Mouse (Mus musculus): ENCODE data around the gene Tjp3. TPM values are rescaled to one million over a fixed set of nuclear protein-coding genes. Genes with fewer than 3 reads are reported as not detected.

Tjp3 gene
- total RNA-seq, 1 experiment = 5.2 TPM

DNA sequence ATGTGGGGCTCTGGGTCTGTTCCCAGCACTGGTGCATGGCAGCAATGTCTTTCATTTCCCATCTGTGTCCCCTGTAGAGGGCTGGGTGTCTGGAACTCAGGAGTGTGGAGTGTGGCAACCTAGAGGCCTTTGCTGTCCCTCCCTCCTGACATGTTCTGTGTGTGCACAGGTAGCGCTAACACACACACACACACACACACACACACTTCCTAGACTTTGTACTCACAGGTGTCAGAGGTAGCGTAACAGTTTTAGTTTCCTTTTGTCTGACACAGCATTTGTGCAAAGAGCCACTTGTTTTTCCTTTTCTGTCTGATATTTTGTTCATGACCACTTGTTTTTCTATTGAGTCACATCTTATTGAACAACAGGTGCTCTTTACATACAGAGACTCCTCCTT lies 43.6 kb downstream of the Tjp3 start:
- Histone ChIP-seq H3K9ac (ENCODE audit: insufficient read depth, low read depth, low read length, poor library complexity, severe bottlenecking) (no peak overlapping the region), H3K4me3 (ENCODE audit: insufficient read depth in 1 of 2, low read depth in 1 of 2, low read length in 2 of 2, poor library complexity in 1 of 2, severe bottlenecking in 1 of 2) (no peak overlapping the region), H3K4me1 (ENCODE audit: control insufficient read depth in 2 of 2, insufficient read depth in 2 of 2, low read length in 2 of 2, poor library complexity in 1 of 2) (peaks cover 2 to 23% of the 10 kb centered on the region in 2 experiments; a peak in 2 of 4 replicates), H3K36me3 (ENCODE audit: control insufficient read depth, insufficient read depth, low read length, poor library complexity, severe bottlenecking) (no peaks in the 10 kb centered on the region), H3K9me3 (ENCODE audit: control insufficient read depth, insufficient read depth, low read depth, low read length) (no peaks in the 10 kb centered on the region), H3K27ac (ENCODE audit: insufficient read depth, low read depth, low read length, poor library complexity, severe bottlenecking) (no peak overlapping the region)
- no peak for DNase-seq (ENCODE audit: low read depth, low spot score)
- in situ Hi-C loops (cut with MboI; ENCODE audit: low sequenced_read_pairs in 2 of 2, unreplicated experiment in 2 of 2) = no loop called here
- TF ChIP-seq ZNF384 (IDR thresholded peaks at IDR 0.05; ENCODE audit: low read depth, low read length) (no peak), CHD2 (IDR thresholded peaks at IDR 0.05; ENCODE audit: low read depth, low read length) (no peak), MAFK (IDR thresholded peaks at IDR 0.05; ENCODE audit: insufficient read depth, low read depth, low read length) (no peak), ZC3H11A (IDR thresholded peaks at IDR 0.05; ENCODE audit: borderline replicate concordance, low read depth, low read length) (no peak), HCFC1 (IDR thresholded peaks at IDR 0.05; ENCODE audit: borderline replicate concordance, insufficient read depth, low read length) (no peak)

DNA sequence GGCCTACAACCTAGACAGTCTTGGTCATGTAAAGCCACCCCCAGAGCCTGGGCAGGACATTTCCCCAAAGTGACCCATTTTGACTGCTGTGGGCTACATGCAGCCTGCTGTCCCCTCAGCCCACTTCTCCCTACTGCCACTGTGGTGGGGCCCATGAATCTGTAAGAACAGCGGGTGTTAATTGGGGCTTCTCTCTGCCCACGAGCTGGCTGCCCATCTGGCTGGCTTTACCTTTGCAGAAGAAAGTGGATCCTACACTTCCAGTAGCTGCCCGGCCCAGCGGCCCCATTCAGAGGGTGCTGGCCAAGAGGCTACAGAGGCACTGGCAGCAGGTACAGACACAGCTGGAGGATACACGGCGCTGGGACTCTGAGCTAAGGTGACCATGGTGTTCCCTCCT lies 46.2 kb downstream of the Tjp3 start:
- in situ Hi-C loops (cut with MboI; ENCODE audit: low sequenced_read_pairs in 2 of 2, unreplicated experiment in 2 of 2) = no loop called here
- Histone ChIP-seq H3K27ac (ENCODE audit: insufficient read depth, low read depth, low read length, poor library complexity, severe bottlenecking) (no peak overlapping the region), H3K9me3 (ENCODE audit: control insufficient read depth, insufficient read depth, low read depth, low read length) (no peaks in the 10 kb centered on the region), H3K36me3 (ENCODE audit: control insufficient read depth, insufficient read depth, low read length, poor library complexity, severe bottlenecking) (no peaks in the 10 kb centered on the region), H3K4me1 (ENCODE audit: control insufficient read depth in 2 of 2, insufficient read depth in 2 of 2, low read length in 2 of 2, poor library complexity in 1 of 2) (peaks cover 2 to 18% of the 10 kb centered on the region in 2 experiments; a peak in 2 of 4 replicates), H3K9ac (ENCODE audit: insufficient read depth, low read depth, low read length, poor library complexity, severe bottlenecking) (no peak overlapping the region), H3K4me3 (ENCODE audit: insufficient read depth in 1 of 2, low read depth in 1 of 2, low read length in 2 of 2, poor library complexity in 1 of 2, severe bottlenecking in 1 of 2) (no peak overlapping the region)
- no peak for DNase-seq (ENCODE audit: low read depth, low spot score)
- TF ChIP-seq MAFK (IDR thresholded peaks at IDR 0.05; ENCODE audit: insufficient read depth, low read depth, low read length) (no peak), ZC3H11A (IDR thresholded peaks at IDR 0.05; ENCODE audit: borderline replicate concordance, low read depth, low read length) (no peak), HCFC1 (IDR thresholded peaks at IDR 0.05; ENCODE audit: borderline replicate concordance, insufficient read depth, low read length) (no peak), ZNF384 (IDR thresholded peaks at IDR 0.05; ENCODE audit: low read depth, low read length) (no peak), CHD2 (IDR thresholded peaks at IDR 0.05; ENCODE audit: low read depth, low read length) (no peak)

DNA sequence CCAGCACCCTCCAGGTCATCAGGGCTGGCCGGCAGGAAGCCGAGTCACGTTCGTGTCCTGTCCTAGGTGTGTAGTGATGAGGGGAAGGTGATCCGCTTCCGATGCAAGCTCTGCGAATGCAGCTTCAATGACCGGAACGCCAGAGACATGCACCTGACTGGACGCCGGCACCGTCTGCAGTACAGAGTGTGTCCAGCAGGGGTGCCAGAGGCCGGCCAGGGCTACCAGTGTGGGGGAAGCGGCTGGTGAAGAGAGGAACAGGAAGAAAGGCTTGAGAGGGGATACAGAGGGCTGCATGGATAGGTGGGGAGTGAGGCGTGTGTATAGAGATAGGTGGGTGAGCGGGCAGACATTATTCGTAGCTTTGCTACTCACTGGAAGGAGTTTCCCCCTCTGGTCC lies 46.8 kb downstream of the Tjp3 start:
- H3K9me3 ChIP-seq (ENCODE audit: control insufficient read depth, insufficient read depth, low read depth, low read length) = no peaks in the 10 kb centered on the region
- H3K9ac ChIP-seq (ENCODE audit: insufficient read depth, low read depth, low read length, poor library complexity, severe bottlenecking) = no peak overlapping the region
- no peak overlapping the region for H3K4me3 ChIP-seq (ENCODE audit: insufficient read depth in 1 of 2, low read depth in 1 of 2, low read length in 2 of 2, poor library complexity in 1 of 2, severe bottlenecking in 1 of 2)
- H3K4me1 ChIP-seq (ENCODE audit: control insufficient read depth in 2 of 2, insufficient read depth in 2 of 2, low read length in 2 of 2, poor library complexity in 1 of 2) = peaks cover 2 to 15% of the 10 kb centered on the region in 2 experiments; a peak in 2 of 4 replicates
- no peak overlapping the region for H3K27ac ChIP-seq (ENCODE audit: insufficient read depth, low read depth, low read length, poor library complexity, severe bottlenecking)
- H3K36me3 ChIP-seq (ENCODE audit: control insufficient read depth, insufficient read depth, low read length, poor library complexity, severe bottlenecking) = no peaks in the 10 kb centered on the region
- in situ Hi-C loops (cut with MboI; ENCODE audit: low sequenced_read_pairs in 2 of 2, unreplicated experiment in 2 of 2) = no loop called here
- DNase-seq (ENCODE audit: low read depth, low spot score) = no peak
- TF ChIP-seq CHD2 (IDR thresholded peaks at IDR 0.05; ENCODE audit: low read depth, low read length) = no peak
- no peak for TF ChIP-seq ZNF384 (IDR thresholded peaks at IDR 0.05; ENCODE audit: low read depth, low read length)
- no peak for TF ChIP-seq HCFC1 (IDR thresholded peaks at IDR 0.05; ENCODE audit: borderline replicate concordance, insufficient read depth, low read length)
- no peak for TF ChIP-seq ZC3H11A (IDR thresholded peaks at IDR 0.05; ENCODE audit: borderline replicate concordance, low read depth, low read length)
- TF ChIP-seq MAFK (IDR thresholded peaks at IDR 0.05; ENCODE audit: insufficient read depth, low read depth, low read length) = no peak

DNA sequence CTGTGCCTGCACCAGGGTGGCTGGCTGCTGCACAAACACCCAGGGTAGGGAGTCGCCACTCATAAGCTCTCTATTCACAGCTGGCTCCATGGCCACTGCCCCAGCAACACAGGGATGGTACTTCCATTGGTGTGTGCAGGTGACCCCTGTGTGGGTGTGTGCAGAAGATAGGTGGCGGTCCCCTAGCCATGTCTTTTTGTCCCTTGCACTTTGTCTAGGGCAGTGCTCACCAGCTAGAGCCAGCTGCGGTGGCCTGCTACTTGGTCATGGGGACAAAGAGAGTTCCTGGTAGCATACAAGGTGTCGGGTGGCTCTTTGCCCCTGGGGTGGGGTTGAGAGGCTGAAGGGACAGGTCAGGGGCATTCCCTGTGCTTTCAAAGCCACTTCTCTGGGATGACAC lies 47.2 kb downstream of the Tjp3 start:
- H3K4me1 ChIP-seq (ENCODE audit: control insufficient read depth in 2 of 2, insufficient read depth in 2 of 2, low read length in 2 of 2, poor library complexity in 1 of 2) = peaks cover 2 to 12% of the 10 kb centered on the region in 2 experiments; a peak in 2 of 4 replicates
- H3K27ac ChIP-seq (ENCODE audit: insufficient read depth, low read depth, low read length, poor library complexity, severe bottlenecking) = no peak overlapping the region
- TF ChIP-seq ZC3H11A (IDR thresholded peaks at IDR 0.05; ENCODE audit: borderline replicate concordance, low read depth, low read length) (no peak), CHD2 (IDR thresholded peaks at IDR 0.05; ENCODE audit: low read depth, low read length) (no peak), MAFK (IDR thresholded peaks at IDR 0.05; ENCODE audit: insufficient read depth, low read depth, low read length) (no peak), ZNF384 (IDR thresholded peaks at IDR 0.05; ENCODE audit: low read depth, low read length) (no peak), HCFC1 (IDR thresholded peaks at IDR 0.05; ENCODE audit: borderline replicate concordance, insufficient read depth, low read length) (no peak)
- in situ Hi-C loops (cut with MboI; ENCODE audit: low sequenced_read_pairs in 2 of 2, unreplicated experiment in 2 of 2) = no loop called here
- H3K9me3 ChIP-seq (ENCODE audit: control insufficient read depth, insufficient read depth, low read depth, low read length) = no peaks in the 10 kb centered on the region
- no peak overlapping the region for H3K9ac ChIP-seq (ENCODE audit: insufficient read depth, low read depth, low read length, poor library complexity, severe bottlenecking)
- no peak for DNase-seq (ENCODE audit: low read depth, low spot score)
- H3K4me3 ChIP-seq (ENCODE audit: insufficient read depth in 1 of 2, low read depth in 1 of 2, low read length in 2 of 2, poor library complexity in 1 of 2, severe bottlenecking in 1 of 2) = no peak overlapping the region
- no peaks in the 10 kb centered on the region for H3K36me3 ChIP-seq (ENCODE audit: control insufficient read depth, insufficient read depth, low read length, poor library complexity, severe bottlenecking)
